Mouse (Mus musculus) liver (tissue): ENCODE results near the gene Ctnnbl1.

Experiments
- DNase-seq: peaks from one replicate; pipeline ENCODE4 v3.0.0-alpha.2; 2020; ENCODE audit warnings: mixed read lengths

Ctnnbl1 gene

DNA sequence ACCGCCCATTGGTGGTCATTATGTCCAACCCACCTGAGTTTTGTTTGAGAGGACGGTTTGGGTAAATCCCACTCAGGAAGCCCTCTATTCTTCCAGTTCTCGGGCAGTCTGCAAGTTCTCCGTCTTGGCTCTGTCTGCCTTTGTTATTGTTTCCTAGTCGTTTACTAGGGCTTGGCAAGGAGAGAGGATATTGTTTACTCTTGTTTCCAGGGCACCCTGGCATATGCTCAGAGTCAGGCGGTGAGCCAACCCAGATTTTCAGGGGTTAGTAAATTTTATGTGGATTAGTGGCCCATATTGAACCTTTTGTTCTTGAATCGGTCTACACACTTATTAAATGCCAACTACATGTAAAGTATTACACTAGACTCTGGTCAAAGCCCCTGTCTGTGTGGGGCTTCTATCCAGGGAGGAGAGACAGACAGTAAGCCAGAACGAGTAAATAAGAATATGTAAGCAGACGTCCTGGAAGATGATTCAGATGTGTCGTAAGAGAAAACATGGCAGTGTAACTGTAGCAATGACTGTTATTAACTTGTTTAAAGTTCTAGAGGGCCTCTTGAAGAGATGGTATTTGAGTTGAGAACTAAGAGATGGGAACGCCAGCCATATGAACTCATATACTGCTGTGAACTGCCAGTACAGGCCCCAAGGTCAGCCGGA, 13.9 kb downstream of the Ctnnbl1 start:
- no peak for DNase-seq

DNA sequence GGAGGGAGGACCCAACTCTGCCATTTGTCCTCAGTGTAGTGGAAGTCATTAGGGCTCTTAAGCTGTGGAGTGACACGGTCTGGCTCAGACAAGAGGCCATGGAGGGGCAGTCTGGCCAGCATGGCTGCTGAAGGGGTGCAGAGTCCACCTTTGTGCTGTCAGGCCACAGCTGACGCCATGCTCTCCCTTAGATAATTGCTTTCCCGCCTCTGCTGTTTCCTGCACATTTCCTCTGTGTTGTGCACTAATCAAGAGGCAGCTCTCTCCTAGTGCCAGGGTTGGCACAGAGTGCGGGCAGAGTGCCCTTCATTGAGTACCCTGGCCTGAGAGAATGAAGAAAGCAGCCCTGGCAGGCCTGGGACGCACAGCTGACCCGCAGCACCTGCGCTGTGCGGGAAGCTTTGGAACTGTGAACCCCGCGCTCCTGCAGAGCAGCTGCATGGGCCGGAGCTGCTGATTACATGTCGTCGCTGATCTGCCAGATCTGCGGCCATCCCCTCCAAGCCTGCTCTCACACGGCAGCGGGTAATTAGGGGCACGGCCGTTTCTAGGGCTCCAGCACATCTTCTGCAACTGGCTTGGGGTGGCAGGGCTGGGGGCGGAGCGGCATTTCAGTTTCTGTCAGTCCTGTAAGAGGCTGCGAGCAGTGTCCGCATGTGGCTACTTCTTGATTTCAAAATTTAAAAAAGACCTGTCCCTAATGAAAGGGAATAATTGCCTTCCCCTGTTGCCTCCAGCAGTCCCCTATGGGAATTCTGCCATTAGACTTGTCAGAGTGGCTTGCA, 14.6 kb downstream of the Ctnnbl1 start:
- no peak for DNase-seq

DNA sequence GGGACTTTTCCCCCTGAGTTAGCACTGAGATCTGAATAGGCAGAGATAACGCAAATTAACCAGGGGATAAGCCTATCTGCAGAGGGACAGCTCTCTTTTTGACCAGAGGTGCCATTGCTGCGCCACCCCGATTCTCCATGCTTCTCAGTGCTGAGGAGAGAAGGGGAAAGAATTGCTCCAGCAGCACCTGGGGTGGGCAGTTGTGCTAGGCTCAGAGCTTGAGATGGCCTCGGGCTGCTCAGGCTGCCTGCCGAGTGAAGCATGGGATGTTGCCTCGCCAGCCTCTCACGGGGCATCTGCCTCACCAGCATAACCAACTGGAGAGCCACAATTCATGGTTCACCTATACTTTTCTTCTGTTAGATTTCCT, 15.2 kb downstream of the Ctnnbl1 start:
- DNase-seq: no peak

DNA sequence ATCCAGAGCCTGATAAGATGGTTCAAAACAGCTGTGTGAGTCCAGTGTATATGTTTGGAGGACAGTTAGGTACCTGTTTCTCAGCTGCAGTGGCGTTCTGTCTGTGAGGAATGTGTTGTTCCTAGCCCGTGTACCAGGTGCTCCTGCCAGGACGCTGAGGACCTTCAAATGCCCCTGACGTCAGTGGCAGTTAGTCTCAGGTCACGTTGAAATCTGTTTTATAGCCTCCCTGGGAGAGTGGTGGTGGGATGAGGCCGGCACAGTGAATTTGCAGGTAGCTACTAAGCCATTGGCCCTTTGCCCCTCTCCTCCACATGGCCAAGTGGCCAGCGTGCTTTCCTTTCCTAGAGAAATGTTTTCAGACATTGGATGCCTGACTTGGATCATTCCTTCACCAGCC, 18.6 kb downstream of the Ctnnbl1 start:
- no peak for DNase-seq

DNA sequence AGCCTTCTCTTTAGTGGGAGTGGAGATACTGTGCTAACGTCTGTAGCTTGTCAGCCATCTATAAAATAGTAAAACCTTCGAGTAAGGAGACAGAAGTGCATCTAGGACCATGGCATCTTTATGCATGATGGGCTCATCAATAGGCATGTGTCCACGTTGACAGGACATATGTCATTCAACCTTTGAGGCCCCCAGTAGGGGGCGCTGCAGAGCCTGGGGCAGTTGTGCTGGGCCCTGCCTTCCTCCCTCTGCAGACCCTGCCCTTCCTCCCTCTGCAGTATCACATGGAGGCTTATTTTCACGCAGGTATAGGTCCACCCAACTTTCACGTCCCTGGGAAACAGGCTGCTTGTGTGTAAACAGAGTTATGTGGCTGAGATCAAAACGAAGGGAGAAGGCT, 19.0 kb downstream of the Ctnnbl1 start:
- DNase-seq: no peak

DNA sequence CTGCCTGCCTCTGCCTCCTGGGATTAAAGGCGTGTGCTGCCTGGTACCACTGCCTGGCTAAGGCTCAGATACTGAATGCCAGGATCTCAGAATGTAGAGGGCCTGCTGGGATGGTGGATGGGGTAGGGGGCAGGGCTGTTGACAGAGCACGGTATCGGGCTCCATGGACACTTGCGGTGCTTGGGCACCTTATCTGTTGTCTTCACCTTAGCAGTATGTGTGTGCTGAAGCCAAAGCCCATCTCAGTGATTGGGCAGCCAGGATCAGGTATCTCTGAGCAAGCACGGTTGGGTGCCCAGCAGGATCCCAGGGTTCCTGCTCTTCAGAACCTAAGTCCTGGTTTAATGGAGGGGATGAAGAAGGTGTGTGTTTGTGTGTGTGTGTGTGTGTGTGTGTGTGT, 21.2 kb downstream of the Ctnnbl1 start:
- DNase-seq: peak; percentile 44

DNA sequence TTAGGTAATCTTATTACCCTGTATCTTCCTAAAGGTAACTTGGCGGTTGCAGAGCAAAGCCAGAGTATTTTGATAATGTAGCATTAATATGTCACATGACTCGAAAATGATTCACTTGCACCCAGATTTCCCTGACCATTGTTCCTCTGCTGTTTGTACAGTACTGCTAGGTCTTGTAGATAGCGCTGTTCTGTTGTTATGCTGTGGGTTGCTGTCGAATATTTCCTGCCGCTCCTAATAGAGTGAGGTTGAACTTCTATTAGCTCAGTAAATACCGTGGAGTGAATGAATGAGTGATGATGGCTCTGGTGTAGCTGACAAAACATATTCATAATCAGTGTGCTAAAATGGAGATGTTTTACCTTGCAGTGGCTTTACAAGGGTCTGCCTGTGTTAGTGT, 22.5 kb downstream of the Ctnnbl1 start:
- DNase-seq: no peak

DNA sequence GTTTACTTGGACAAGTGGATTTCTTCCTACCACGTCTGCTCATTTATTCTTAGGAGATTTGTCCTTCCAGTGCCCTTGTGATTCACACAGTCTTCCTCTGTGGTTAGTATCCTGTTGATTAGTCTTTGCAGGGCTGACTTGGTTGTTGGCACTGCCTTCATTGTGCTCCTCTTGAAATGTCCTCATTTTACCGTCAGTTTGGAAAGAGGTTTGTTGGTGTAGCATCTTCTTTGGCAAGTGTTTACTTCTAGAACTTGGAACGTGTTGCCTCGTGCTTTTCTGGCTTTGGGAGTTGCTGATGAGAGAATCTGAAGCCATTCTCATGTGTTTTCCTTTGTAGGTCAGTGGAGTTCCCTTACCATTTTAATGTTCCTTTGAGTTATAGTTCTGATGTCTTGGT, 25.7 kb downstream of the Ctnnbl1 start:
- DNase-seq: no peak

DNA sequence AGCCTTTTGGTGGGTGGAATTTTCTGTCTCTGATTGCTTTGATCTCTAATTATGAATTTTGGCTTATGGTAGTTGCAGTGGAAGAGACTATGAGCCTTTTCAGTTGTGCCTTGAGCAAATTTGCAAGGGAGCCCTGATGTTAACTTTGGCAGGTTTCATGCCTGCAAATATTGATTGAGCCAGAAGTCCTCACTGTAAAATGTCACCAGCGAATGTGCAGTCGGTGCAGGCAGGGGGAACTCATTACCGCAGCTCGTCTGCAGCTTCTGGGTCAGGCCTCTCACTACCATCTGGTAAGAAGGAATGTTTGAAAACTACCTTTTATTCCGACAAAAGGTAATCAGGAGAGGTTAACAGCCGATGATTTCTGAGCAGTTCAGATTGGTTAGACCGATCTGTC, 29.4 kb downstream of the Ctnnbl1 start:
- DNase-seq: no peak

DNA sequence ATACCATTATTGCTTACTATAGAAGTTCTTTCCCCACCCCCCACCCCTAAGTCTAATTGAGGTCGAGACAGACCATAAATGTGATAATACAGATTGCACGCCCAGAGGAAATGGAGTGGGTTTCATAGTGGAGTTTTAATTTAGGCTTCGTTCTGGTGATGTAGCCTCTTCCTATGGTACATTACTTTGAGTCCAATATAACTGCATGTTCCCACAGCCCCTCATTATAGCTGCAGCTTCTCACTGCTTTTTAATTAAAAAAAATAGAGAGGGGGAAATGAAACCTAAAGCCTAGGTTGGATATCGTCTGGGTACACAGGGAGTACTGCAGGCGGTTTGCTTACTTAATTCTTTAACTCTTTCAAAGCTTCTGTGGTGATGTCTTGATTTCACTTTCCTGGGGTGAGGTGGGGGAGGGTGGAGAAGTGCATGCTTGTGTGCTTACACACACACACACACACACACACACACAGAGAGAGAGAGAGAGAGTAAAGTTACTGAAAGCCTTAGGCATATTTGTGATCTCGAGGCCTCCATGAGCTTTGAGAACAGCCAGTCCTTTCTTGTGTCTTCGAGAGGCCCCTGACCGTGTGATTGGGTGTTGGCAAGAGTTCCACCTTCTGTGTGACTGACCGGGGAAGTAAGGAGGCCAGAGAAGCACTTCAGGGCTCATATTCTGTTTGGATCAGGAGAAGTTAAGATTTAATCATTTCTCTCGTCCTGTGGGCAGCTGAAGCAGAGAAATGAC, 31.7 kb downstream of the Ctnnbl1 start:
- DNase-seq: no peak

DNA sequence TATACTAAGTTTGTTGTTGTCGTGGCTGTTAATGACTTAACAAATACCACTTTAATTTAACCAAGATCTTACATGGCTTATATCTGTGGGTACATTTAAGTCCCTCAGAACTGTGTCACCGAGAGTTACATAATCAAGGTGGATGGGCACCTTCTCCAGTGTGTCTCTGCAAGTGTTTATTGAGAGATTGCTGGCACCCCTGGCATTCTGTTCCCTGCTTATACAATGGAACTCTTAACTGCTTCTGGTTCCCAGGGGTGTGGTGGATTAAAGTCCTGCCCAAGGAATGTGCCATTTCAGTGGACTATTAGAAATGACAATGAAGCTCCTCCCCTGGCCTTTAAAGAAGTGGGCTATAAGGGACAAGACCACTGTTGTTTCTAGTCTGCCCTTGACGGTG, 33.6 kb downstream of the Ctnnbl1 start:
- no peak for DNase-seq

DNA sequence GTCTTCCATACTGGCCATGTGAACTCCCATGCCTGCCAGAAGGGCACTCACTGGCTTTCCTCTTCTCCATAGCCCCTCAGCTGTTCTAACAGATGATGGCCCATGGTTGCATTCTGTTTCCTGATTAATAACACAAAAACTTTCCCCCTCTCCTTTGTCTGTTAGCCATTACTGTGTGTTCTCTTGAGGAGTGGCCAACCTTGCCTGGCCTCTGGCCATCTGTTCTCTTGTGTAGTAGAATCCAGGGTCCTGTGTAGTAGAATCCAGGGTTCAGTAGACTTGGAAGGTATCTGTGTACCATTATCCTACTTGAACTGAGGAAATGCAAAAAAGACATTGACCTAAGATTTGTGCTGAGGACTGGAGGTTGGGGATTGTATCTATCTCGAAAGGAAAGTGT, 36.5 kb downstream of the Ctnnbl1 start:
- DNase-seq: no peak

DNA sequence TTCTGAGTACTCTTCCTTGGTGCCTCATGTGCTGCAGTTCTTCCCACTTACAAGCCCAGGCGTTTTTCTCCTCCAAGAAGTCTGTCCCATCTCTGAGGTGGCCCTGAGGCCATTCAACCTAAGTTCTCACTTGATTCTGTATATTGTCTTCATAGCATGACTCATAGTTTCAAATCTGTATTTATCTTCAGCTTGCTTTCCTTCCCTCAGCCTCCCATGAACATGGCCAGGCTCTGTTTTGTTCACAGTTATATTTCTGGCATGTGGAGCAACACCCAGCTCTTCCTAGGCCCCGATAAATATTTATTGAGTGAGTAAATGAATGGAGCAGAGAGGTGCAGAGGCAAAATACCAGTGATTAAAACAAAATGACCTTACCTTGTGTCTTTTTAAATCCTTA, 38.8 kb downstream of the Ctnnbl1 start:
- DNase-seq: no peak

DNA sequence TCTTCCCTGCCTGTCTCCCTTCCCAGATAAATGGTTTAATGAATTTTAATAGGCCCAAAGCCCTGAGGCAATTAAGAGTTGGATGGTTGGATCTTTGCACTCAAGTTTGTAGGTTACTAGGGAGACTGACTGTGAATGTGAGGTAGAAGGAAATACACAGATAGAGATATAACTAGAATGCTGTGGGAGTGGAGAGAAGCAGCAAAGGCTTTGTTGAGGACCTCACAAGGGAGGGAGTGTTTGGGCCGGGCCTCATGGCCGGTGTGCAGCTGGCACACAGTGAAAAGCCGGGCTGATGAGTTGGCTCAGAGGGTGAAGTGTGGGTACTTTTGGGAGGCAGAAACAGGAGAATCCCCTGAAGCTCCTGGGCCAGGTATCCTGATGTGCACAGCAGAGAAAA, 43.8 kb downstream of the Ctnnbl1 start:
- DNase-seq: no peak

DNA sequence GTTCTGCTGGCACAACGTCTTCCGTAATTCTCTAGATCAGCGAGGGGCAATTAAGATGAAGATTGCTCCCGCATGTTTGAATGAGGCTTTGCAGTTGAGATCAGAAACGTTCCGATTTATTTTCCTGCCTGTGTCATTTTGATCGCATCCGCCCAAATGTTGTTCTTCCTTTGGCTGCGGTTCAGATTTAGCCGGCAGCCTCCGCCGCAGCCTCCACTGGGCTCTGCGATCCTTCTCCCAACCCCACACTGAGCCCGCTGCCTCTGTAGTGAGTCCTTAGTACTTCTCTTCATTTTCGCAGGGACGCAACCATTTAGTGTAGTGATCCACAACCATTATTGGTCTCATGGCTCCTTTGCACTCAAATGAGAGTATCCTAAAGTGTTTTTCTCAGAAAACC, 46.0 kb downstream of the Ctnnbl1 start:
- DNase-seq: no peak

DNA sequence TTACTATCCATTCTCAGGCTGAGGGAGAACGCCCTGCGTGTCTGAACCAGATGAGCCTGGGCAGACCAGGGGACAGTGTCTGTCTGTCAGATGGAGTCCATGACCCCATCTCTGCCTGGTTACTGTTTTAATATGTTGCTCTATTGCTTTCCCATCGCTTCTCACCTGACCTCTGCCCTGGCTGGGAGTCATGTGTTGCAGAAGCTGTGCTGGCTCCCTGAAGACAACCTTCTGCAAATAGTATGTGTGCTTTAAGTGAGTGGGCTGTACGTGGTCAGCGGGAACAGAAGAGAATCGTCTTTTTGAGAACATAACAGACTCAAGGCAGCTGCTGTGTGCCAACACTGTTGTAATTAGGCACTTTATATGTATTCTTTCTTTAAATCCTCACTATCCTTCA, 47.0 kb downstream of the Ctnnbl1 start:
- DNase-seq: no peak

DNA sequence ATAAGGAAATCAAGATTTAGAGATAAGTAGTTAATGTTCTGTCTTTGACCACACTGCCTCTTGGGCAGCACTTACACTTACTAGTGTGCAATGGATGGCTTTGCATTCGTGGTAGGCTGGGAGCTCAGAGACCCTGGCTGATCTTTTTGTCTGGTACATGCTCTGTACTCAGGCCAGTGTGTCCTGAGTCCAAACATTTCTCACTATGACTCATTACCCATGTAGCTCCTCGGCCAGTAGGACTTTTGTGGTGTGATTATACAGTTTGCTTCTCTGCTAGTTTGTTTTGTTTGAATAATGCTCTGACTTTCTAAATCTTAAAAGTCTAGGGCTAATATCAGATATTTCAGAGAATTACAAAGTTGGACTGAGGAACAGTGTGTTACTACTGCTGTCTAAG, 47.4 kb downstream of the Ctnnbl1 start:
- DNase-seq: no peak

DNA sequence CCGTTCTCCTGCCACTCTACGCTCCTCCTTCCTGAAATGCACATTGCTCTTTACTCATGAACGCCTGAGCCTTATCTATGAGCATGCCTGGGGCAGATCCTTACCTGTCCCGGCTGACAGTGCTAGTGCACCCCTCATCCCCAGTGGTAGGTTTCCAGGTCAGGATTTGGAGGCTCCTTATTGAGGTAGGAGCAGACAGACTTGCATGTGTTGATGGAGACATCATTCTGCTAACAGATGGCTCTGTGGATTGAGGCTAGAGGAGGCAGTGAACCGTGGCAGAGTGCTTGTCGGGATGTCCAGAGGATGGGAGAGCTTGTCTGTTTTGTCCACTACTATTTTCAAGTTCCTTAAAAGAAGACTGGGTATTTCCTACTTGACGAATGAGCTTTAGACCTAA, 52.0 kb downstream of the Ctnnbl1 start:
- no peak for DNase-seq

DNA sequence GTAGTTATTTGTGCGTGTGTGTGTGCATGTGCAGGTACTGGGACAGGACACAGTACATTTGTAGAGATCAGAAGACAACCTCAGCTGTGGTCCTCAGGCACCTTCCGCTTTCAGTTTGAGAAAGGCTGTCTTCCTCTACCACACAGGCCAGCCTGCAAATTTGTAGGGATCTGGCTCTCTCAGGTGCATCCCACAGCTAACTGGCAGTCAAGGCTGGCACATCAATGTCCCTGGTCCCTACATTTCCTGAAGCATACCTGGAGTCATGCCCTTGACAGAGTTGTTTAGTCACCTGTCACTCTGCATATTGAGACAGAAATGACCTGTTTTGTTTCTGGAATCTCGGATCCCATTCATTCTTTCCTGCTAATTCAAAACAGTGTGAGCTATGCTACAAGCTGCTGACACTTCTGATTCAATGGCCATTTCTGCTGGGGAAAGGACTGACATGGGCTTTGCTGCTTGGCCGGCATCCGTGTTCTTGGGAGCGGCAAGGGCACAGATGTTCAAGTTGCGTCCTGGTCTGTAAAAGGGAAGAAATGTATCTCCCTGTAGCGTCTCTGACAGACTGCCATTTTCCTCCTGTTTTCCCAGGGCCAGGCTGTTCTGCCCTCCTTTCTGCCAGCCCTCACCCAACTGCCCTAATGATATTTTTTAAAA, 53.8 kb downstream of the Ctnnbl1 start:
- DNase-seq: no peak

DNA sequence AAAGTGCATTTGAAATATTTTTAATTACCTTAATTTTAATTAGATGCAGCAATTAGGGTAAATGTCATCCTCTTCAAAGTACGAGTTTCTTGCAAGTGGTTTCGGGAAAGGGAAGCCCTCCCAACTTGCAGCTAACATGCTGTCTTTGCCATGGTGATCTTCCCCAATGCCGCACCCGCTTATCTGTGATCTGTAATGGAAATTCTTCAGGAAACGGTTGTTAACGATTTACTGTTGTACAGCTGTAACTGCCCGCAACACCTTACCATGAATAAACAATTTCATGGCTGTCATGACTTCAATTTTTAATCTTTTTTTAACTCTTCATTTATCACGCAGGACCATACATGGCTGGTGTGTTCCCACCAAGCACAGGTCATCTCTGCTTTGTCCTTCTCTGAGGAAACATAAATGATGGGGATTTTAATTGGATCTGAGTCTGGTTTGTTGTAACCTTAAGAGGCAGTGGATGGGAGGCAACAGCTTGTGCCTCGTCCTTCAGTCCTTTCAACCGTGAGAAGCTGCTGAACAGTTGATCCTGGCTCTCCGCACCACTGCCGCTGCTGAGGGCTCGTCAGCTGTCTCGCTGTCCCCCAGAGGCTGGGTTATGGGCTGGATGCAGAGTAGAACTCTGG, 54.4 kb downstream of the Ctnnbl1 start:
- DNase-seq: no peak

DNA sequence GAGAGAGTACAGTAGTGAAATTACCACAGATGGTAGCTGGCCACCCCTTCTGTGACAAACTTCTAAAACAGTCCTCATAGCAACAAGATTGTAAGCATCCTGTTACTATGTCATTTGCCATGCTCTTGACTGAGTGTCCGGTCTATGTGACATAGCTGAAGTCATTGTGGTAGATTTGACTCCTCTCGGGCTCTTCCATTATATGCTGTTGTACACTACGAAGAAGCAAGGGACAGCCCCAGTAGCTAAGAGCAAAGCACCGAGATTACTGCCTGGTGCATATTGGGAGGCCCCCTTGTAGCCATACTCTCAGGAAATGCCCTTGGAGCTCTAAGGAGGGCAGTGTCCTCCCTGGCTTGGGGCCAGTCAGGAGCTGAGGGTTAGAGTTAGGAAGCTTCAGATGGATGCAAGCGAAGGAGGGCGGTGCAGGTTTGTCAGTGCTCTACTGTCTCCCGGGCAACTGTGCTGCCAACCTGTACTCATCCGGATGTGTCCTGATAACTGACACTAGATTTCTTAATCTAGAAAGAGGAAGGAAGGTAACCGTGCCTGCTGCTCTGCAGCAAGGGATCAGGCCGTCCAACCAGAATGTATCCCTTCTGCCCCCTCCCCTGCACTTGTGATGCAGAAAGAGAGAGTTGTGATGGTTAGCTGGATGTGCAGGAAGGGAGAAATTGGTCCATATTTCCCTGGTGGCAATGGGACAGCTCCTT, 55.8 kb downstream of the Ctnnbl1 start:
- no peak for DNase-seq

DNA sequence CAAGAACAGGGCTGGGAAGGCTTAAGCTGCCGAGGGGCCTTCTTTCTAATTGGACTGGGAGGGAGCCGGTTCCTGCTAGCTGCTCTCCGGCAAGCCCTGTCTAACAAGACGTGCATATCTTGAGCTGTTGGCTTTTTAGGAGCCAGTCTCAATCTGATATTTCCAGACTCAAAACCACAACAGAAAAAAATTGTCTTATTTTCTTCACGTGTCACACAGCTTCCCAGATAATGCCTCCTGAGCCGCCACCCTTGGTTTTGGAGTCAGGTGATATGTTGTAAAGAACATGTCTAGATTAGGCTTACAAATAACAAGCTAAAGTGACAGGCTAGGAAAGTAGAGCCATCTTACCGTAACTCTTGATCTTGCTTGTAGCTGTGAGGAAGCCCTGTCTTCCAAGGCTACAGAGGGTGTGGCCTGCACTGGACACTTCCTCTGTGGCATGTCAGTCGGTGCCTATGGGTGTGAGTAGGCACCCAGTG, 56.7 kb downstream of the Ctnnbl1 start:
- DNase-seq: peak; percentile 6
